Mouse (Mus musculus) forebrain, postnatal 0 days (tissue): ENCODE results near the gene Hscb. TPM values are rescaled to one million over a fixed set of nuclear protein-coding genes. Genes with fewer than 3 reads are reported as not detected.
A peak's percentile ranks its signal among the peaks of the same experiment; 100 is the strongest.

Source experiments
- ATAC-seq: fragments of 200-750 bp; cut with Nextera tagmentation; 2 replicates; pipeline ENCODE4 v1.8.0; 2017; ENCODE audit warnings: mild to moderate bottlenecking, moderate library complexity
- DNase-seq: peaks from one replicate; pipeline ENCODE4 v3.0.0-alpha.2; 2015
- H3K27ac ChIP-seq: fragments of 300-500 bp; sonication (generic); 2 replicates; pipeline ENCODE4 v1.5.1; 2014; ENCODE audit warnings: low read depth, mild to moderate bottlenecking, antibody characterized with exemption, low read length, moderate library complexity, mixed read lengths
- H3K27me3 ChIP-seq: fragments of 300-500 bp; sonication (generic); 2 replicates; pipeline ENCODE4 v1.6.1; 2014; ENCODE audit warnings: mild to moderate bottlenecking, low read length, mixed read lengths; ENCODE audit not compliant: insufficient read depth
- H3K36me3 ChIP-seq: fragments of 300-500 bp; sonication (generic); 2 replicates; pipeline ENCODE4 v1.6.1; 2014; ENCODE audit warnings: mild to moderate bottlenecking, moderate library complexity; ENCODE audit not compliant: insufficient read depth
- H3K4me1 ChIP-seq: fragments of 300-500 bp; sonication (generic); 2 replicates; pipeline ENCODE4 v1.6.1; 2014; ENCODE audit warnings: antibody characterized with exemption; ENCODE audit not compliant: insufficient read depth
- H3K4me2 ChIP-seq: fragments of 300-500 bp; sonication (generic); 2 replicates; pipeline ENCODE4 v1.6.1; 2014; ENCODE audit warnings: low read depth, mild to moderate bottlenecking, moderate library complexity
- H3K4me3 ChIP-seq: fragments of 300-500 bp; sonication (generic); 2 replicates; pipeline ENCODE4 v1.5.1; 2014; ENCODE audit warnings: low read depth, low read length, mixed read lengths
- H3K9ac ChIP-seq: fragments of 300-500 bp; sonication (generic); 2 replicates; pipeline ENCODE4 v1.6.1; 2014; ENCODE audit warnings: mild to moderate bottlenecking
- H3K9me3 ChIP-seq: fragments of 300-500 bp; sonication (generic); 2 replicates; pipeline ENCODE4 v1.6.1; 2016; ENCODE audit warnings: low read length
- CTCF ChIP-seq: sonication (generic); IDR thresholded peaks from 2 replicates; pipeline ENCODE4 v1.5.1; 2016; ENCODE audit warnings: antibody characterized with exemption, control low read depth, low read depth
- WGBS: fragments of 180-500 bp; shearing (Covaris S2); extraction: QIAGEN DNeasy Blood & Tissue Kit; methylation state at CpG from one replicate; pipeline ENCODE4 v1.1.7; 2014; 5-methylcytosine and 5-hydroxymethylcytosine counted together
- polyA plus RNA-seq: library from polyadenylated mRNA; unstranded; fragments of >200 nt; fragmentation: Nextera tagmentation; extraction: Ambion mirVana; gene quantifications from 2 replicates; pipeline ENCODE4 v1.2.1, GENCODE M21; 2015
- total RNA-seq: library from RNA; depleted of rRNA; stranded (reverse); fragments of >200 nt; gene quantifications from 2 replicates; pipeline ENCODE4 v1.2.3, GENCODE M21; 2014; rRNA removed

Gene Hscb
- total and polyA plus RNA-seq, 2 experiments from 2014 or later: 10.8 to 11.9 TPM

DNA sequence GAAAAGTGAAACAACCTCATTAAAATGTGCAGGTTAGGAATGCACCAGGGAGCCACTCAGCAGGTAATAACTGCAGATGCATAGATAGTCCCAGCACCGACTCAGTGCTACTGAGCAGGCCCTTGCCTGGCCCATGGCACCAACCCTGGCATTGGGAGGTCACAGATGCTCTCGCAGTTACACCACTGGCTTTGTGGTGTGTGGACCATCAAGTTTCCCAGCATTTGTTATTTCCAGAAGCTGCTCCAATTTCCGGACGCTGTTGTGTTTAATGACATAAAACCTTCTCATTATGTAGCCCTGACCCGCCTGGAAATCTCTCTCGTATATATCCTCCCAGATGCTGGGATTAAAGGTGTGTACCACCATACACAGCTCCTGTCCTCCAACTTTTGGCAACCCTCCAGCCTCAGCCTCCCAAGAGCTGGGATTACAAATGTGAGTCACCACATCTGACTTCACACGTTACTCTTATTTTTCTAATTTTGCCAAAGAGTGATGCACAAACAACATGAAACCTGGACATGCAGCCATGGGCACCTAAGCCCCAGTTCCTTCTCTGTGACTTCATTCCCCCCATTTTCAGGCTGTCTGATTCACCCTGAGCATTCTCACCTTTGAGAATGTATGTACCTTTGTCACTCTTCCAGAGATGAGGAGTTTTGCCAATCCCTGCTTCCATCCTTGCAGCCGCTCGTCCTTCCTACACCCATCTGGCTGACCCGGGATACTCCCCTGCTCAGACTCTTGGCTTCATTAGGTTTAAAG is 58.6 kb downstream of the Hscb start:
- Histone ChIP-seq H3K36me3 (peaks cover 6% of the 10 kb centered on the region), H3K9ac (peak overlapping the region; percentile 64), H3K4me1 (peaks cover 7% of the 10 kb centered on the region; the same call in 1 of the 2 replicates), H3K27ac (no peak overlapping the region), H3K4me2 (peak overlapping the region; percentile 85), H3K4me3 (peak overlapping the region; percentile 64), H3K9me3 (no peaks in the 10 kb centered on the region), H3K27me3 (no peaks in the 10 kb centered on the region)
- no peak for TF ChIP-seq CTCF
- DNase-seq: no peak
- 53% methylated on average over 10 of the region's 10 CpGs for WGBS
- ATAC-seq: peak; percentile 12; the same call in 1 of the 2 replicates

DNA sequence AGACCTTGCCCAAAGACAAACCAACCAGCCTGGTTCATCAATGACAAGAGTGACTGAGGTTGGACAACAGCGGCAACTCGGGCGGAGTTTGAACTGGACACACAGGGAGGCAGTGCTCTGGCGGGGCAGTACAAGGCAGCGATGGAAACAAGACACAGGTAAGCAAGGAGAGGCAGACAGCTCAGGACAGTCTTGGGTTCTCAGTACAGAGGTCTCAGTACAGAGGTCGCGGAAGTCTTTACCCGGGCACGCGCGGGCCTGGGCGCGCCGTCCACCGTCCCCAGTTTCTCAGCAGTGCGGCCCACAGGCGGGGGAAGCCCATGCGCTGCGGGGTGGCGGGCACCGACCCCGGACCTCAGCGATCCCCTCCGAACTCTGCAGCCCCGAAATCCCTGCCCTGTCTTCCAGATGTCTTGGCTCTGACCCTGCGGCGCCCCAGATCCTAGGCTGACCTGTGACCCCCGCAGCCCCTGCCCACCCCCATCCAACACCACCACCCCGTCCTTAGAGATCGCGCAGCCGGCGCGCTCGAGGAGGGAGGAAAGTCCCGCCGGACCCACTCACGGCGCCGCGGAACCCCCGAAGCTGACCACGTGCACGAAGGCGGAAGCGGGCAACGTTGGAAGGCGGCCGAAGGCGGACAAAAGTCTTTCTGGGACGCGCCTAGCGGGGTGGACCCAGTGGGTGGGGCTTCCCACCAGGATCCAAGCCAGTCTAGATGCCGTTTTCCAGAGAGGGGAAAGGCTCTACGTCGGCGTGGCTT is 59.4 kb downstream of the Hscb start, which contains the start of gene Pus1:
Gene Pus1 (minus strand): TSS at position 662 of the 763 bp plus-strand sequence.
- Histone ChIP-seq H3K27me3 (no peaks in the 10 kb centered on the region), H3K4me3 (peak within 1 kb of the TSS; percentile 64), H3K4me2 (peak within 1 kb of the TSS; percentile 85), H3K4me1 (peaks cover 7% of the 10 kb centered on the region; the same call in 1 of the 2 replicates), H3K36me3 (peaks cover 4% of the 10 kb centered on the region; the same call in 1 of the 2 replicates), H3K9me3 (no peaks in the 10 kb centered on the region), H3K9ac (peak within 1 kb of the TSS; percentile 64), H3K27ac (no peak within 1 kb of the TSS)
- under 1% methylated on average over 57 of the region's 57 CpGs for WGBS
- DNase-seq (peak; percentile 92), ATAC-seq (peak; percentile 90)
- TF ChIP-seq CTCF: no peak

DNA sequence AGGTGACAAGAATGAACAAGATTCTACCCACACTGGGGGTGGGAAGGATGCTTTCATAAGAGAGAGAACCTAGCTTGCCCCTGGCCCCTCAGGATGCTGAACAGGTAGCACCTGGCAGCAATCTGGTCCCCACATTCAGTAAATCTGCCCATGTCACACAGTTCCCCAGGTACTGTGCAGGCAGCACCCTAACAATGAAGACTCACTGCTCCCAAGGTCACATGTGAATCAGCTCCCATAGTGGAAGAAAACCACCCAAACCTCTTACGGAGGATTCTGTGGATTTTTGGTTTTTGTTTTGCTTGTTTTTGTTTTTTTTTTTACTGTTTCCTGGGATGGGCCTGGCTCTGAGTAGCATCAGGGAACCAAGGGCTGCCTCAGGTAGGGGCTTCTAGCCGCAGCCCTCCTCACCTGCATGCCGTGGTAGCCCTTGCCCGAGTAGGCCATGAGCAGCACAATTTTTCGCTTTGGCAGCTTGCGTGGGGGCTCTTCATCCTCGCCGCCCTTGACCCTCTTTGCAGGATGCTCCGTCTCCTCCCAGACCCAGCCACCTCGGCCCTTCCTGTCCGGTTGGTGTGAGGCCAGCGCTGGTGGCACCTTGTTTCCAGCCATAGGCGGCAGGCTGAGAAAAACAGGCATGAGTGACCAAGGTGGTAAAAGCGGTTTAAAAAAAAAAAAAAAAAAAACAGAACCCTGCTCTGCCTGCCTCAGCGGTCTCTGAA is 60.1 kb downstream of the Hscb start:
- Histone ChIP-seq H3K4me1 (peaks cover 7% of the 10 kb centered on the region; the same call in 1 of the 2 replicates), H3K4me3 (peak overlapping the region; percentile 64), H3K27me3 (no peaks in the 10 kb centered on the region), H3K4me2 (peak overlapping the region; percentile 85), H3K9ac (peak overlapping the region; percentile 64), H3K27ac (no peak overlapping the region), H3K36me3 (peaks cover 12% of the 10 kb centered on the region), H3K9me3 (no peaks in the 10 kb centered on the region)
- TF ChIP-seq CTCF: no peak
- WGBS: 21% methylated on average over 15 of the region's 15 CpGs
- no peak for DNase-seq
- ATAC-seq: no peak

Other genes starting within 250 kb of the Hscb start
- gene Noc4l, start 186.4 kb downstream of the Hscb start, total RNA-seq: 27.0 and 36.9 TPM in 2 replicates
- gene Noc4l, start 186.4 kb downstream of the Hscb start, polyA plus RNA-seq: 40.4 and 47.2 TPM in 2 replicates
- gene Ddx51, start 186.3 kb downstream of the Hscb start, total RNA-seq: 9.8 and 13.5 TPM in 2 replicates
- 9.3 and 12.8 TPM in 2 replicates for gene Ddx51, start 186.3 kb downstream of the Hscb start, polyA plus RNA-seq
- gene Ep400, start 69.1 kb downstream of the Hscb start, total RNA-seq: 60.8 and 66.4 TPM in 2 replicates
- gene Ep400, start 69.1 kb downstream of the Hscb start, polyA plus RNA-seq: 25.2 and 37.4 TPM in 2 replicates
- 13.5 and 14.2 TPM in 2 replicates for gene Pus1, start 59.1 kb downstream of the Hscb start, total RNA-seq
- 16.8 and 17.4 TPM in 2 replicates for gene Pus1, start 59.1 kb downstream of the Hscb start, polyA plus RNA-seq
- 49.8 and 65.9 TPM in 2 replicates for gene Ulk1, start 29.7 kb downstream of the Hscb start, total RNA-seq
- 16.8 and 20.8 TPM in 2 replicates for gene Ulk1, start 29.7 kb downstream of the Hscb start, polyA plus RNA-seq
- 2.9 and 3.8 TPM in 2 replicates for gene Chek2, start 202 bp upstream of the Hscb start, total RNA-seq
- 3.4 and 4.3 TPM in 2 replicates for gene Chek2, start 202 bp upstream of the Hscb start, polyA plus RNA-seq
- 50.4 and 58.2 TPM in 2 replicates for gene Ttc28, start 40.0 kb upstream of the Hscb start, total RNA-seq
- 12.6 and 14.5 TPM in 2 replicates for gene Ttc28, start 40.0 kb upstream of the Hscb start, polyA plus RNA-seq